Mouse (Mus musculus) large intestine, adult 2 months (tissue): ENCODE results near the gene Fgfr2. TPM values are rescaled to one million over a fixed set of nuclear protein-coding genes. Genes with fewer than 3 reads are reported as not detected.

Experiments
- DNase-seq: peaks from one replicate; pipeline ENCODE4 v3.0.0-alpha.2; 2012; ENCODE audit warnings: low read depth, low spot score
- WGBS: fragments of 180-500 bp; shearing (Covaris S2); methylation state at CpG from one replicate; pipeline ENCODE4 v1.1.7; 2018; 5-methylcytosine and 5-hydroxymethylcytosine counted together
- polyA plus RNA-seq: library from polyadenylated mRNA; depleted of rRNA; stranded (reverse); fragments of >200 nt; gene quantifications from 2 replicates; pipeline ENCODE4 v1.2.3, GENCODE M21; 2012

Fgfr2 gene
- polyA plus RNA-seq, 1 experiment: 35.0 TPM

DNA sequence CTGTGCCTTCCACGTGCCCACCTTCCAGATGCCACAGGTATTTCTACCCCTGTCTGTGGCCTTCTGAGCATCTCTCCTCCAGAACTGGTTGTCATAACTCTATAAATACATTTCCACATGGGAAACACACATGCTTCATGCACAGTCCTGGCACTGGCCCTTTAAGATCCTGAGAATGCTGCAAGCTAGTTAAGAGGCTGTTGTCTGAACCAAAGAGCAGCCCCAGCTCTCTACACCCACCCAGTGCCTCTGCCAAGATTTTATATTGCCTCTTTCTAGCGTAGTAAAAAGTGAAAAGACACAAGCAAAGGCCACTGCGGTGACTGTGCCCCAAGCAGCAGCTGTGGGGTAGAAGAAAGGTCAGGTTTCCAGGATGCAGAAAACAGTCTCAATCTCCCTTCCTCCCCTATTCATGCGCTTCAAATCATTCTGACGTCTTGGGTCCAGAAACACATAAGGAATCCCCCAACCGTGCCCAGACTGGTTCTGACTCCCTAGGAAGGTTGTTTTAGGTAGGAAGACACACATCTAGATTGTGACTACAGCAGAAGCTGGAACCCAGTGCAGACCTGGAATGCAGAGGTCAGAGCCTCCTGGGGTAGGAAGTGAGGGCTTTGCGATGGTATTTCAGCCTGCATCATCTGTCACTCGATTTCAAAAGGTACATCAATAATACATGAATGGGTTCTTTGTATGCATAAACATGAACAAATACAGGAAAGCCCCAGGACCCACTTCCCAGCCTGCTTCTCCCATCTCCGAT, 1195.7 kb downstream of the Fgfr2 start:
- DNase-seq: no peak
- 35% methylated on average over 9 of the region's 9 CpGs for WGBS

DNA sequence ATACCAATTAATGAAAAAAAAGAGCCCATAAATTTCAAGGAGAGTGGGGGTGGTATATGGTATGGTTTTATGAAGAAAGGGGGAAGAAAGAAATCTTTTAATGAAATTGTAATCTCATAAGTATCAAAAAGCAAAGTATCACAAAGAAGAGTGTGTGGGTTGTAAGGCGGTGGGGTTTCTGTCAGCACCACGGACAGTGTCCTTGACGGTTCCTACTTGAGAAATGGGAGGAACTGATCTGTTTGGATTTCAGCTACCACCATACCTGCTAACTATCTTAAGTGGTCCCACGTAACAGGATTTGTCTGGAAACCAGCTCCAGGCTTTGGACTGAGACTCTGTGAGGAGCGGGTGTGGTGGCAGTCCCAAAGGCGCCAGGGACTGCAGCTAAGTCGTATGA, 1205.8 kb downstream of the Fgfr2 start:
- WGBS: 40% methylated on average over 7 of the region's 7 CpGs
- DNase-seq: no peak

GRCm38 (mm10) chr7:131909611-131910010, 1213.5 kb downstream of the Fgfr2 start:
- WGBS: 33% methylated on average over 4 of the region's 4 CpGs
- no peak for DNase-seq

- DNase-seq: no peak
- 73% methylated on average over 10 of the region's 10 CpGs for WGBS
Observed at GRCm38 (mm10) chr7:131906499-131907190, 1216.5 kb downstream of the Fgfr2 start.

DNA sequence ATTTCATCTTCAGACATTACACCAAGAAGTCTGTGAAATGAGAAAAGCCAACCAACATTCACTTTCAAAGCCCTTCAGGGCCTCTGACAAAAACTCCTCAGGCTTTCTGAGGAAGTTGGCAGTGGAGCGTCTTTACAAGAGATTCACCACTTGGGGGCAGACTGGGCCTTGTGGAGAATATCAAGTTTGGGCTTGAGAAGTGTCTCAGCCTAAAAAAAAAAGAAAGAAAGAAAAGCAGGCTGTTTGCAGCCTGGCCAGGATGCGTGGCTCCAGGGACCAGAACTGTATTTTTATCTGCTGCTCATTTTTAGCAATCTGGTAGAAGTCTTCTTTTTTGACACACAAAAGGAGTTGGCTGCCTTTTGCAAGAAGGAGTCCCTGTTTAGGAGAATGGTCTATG, 1223.8 kb downstream of the Fgfr2 start:
- DNase-seq: no peak
- WGBS: 5% methylated on average over 2 of the region's 2 CpGs

DNA sequence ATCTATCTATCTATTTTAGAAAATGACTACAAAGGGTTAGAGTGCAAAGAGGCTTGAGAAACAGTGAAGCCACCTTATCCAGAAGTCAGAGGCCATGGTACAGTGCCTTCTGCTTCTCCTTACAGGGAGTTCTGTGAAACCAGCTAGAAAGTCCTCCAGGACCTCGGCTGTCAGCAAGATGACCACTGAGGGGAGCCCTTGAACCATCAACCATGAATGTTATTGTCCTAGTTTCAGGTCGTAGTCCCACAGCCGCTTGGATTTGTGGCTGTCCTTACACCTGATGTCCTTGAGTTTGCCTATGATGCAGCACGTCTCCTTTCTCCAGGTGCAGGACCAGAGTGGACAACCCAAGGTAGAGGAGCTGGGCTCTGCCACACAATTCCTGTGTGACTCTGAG, 1225.9 kb downstream of the Fgfr2 start:
- DNase-seq: no peak

GRCm38 (mm10) chr7:131882824-131883223, 1240.3 kb downstream of the Fgfr2 start:
- 52% methylated on average over 6 of the region's 6 CpGs for WGBS

More for the DNA sequence above, 1225.9 kb downstream of the Fgfr2 start:
- WGBS: 5% methylated on average over 4 of the region's 4 CpGs

DNA sequence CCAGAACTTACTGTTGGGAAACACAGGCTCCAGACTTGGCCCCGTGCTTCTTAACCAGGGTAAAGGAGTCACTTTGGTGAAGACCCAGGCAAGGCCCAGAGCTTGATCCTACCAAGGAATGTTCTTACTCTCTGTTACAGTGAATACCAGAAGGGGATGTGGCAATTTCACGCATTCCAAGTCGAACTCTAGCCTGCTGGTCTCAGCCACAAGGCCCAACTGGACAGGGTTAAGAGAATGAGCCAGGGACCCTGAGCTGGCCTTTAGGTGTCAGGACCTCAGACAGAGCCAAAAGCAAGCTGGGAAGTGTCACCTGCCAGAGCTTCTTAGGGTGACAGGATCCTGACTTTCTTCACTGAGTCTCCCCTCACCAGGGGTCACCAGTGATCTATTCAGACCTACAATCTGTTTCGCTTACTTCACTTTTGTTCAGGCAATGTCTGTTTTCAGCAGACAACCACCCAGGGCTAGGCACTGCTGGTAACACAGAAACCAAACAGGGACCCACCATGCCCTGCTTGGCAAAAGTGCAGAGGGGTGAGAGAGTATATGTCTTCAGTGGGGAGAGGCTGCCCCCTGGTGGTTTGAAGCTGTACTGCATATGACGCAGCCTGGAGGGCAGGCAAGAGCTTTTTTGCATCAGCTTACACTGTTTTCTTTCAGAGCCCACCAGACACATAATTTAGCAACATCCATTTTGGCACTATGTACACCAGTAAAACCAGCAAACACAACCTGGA, 1241.1 kb downstream of the Fgfr2 start:
- 61% methylated on average over 5 of the region's 5 CpGs for WGBS

More at GRCm38 (mm10) chr7:131882824-131883223, 1240.3 kb downstream of the Fgfr2 start:
- DNase-seq: no peak

DNA sequence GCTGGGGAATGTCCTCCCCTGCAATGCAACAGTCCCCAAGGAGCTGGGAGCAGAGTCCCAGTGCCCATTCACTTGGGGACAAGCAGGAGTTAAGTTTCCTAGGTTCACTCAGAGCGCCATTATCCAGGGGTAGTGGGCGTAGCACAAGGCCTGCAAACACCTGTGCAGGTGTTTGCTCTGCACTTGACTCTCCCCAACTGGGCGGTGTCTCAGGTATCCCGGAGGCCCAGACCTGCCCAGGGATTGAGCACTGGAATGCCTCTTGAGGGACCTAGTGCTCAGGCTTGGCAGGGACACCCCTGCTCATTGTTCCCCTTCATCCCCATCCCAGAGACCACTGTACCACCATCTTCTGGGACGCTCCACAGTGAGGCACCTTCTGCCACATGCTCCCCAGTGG, 1243.0 kb downstream of the Fgfr2 start:
- WGBS: 33% methylated on average over 5 of the region's 5 CpGs
- DNase-seq: no peak

More for the DNA sequence above, 1241.1 kb downstream of the Fgfr2 start:
- peak; percentile 3 for DNase-seq

DNA sequence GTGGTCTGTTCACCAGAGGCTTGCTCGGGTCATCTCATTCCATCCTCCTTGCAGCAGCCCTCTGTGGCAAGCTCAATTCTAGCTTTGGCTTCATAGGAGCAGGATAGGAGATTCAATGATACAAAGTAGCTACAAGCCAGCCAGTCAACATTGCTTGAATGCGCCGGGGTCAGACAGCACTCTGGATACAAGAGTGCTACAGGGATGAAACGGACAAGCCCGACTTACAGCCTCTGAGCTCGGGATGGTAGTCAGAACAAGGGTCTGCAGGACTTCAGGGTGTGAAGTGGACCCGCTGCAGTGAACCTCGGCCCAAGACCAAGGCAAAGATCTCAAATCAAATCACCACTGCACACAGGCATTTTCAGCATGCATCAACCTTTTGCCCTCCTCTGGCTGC, 1244.3 kb downstream of the Fgfr2 start:
- 60% methylated on average over 8 of the region's 8 CpGs for WGBS

DNA sequence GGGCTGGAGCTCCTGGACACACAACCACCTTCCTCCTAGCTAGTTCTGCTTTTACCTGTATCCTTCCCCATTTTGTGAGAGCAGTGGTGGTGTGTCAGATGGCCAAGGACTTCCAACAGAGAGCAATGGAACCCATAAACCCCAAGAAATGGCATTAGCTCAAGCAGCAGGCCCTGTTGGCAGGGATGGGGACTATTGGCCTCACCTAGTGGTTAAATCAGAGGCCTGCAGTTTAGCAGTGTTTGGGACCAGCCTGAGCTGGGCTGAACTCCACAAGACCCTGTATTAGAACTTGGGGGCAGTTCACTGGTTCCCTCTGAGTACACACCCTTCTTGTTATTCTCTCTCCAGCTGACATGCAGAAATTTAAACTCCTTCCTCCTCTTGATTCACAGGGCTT, 1262.0 kb downstream of the Fgfr2 start:
- DNase-seq: no peak

More for the DNA sequence above, 1244.3 kb downstream of the Fgfr2 start:
- no peak for DNase-seq

DNA sequence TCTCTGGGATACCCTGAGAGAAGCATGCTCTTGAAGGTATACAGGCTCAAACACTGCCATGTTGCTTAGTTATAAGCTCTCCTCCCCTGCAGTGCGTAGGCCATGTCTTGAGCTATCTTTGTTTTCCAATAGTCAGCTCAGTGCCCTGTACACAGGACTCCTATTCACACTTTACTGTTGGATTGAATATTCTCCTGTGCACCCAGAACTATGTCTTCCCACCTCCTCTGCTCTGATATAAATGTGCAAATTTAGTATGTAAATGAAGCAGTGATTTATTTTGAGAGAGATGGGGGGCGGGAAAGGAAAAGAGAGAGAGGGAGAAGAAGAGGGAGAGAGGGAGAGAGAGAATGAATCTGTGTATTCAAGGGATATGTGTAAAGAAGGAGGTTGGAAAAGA, 1267.5 kb downstream of the Fgfr2 start:
- DNase-seq: no peak
- 79% methylated on average over 2 of the region's 2 CpGs for WGBS

DNA sequence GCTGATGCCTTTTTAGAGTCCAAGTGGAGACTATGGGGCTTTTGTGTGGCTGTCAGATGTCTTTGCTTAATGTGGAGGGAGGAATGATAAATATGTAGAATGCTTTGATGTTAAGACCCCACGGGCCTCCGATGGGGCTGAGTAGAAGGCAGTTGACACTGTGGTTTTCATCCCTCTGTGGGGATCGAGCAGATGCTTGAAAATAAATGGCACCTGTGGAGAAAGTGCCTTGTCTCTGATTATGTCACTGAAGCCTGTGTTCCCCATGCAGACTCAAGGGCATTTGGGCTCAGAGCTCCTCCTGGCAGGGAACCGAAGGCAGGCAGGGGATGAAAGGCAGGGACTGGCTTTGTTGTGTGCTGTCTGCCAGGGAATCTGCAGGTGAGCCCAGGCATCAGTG, 1272.6 kb downstream of the Fgfr2 start:
- no peak for DNase-seq
- 40% methylated on average over 4 of the region's 4 CpGs for WGBS

DNA sequence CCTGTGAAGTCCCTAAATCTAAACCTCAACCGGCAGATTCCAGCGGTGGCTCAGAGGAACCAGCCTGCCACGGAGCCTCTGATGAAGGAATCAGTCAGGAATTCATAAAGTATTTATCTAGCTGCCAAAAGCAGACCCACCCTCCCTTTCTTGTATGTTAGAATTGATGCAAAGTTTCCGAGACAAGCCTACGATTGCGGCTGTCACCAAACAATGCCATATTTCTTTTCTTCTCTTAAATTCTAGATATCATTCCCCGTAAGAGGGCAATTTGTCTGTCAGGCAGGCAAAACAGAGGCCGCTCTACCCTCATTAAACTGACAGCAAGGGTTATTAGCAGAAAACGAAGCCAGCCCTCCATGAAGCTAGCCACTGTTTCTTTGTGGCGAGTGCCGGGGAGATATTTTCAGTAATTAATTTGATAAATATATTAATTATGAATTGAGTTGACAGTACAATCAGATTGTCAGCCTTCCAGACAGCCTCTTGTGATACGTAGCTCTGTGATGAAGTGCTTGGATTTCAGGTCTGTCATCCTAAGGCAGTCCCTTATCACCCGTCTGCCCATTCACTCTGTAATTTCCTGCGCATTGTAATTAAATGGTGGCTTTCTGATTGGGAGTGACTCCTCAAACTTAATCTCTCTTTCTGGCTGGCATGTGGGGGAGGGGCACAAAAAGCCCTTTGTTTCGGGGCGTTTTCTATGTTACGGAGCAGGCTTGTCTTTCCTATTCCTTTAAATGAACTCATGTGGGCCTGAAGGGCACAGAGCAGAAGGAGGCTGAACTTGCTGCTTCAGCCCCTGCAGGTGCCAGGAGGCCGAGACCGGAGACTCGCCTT, 1276.9 kb downstream of the Fgfr2 start:
- DNase-seq: no peak
- 53% methylated on average over 20 of the region's 20 CpGs for WGBS

DNA sequence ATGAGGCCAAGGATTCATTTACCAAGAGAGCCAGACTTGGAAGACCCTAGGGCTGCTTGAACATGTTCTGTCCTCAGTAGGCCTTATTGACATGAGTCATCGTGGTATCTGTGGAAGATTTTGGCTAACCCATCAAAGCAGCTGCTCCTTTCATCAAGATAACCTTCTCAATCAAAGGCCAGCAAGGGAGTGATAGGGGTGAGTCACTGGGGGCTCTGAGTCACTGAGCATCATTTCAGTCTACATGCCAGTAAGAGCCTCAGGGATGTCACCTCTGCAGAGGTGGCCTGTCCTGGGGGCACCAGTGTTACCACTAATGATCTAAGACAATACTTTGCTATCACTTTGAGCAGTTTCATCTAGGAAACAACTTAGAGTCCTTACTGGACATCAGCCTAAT, 1292.9 kb downstream of the Fgfr2 start:
- DNase-seq: no peak
- WGBS: 74% methylated on average over 1 of the region's 1 CpGs

- 84% methylated on average over 5 of the region's 5 CpGs for WGBS
- DNase-seq: no peak
Observed at GRCm38 (mm10) chr7:131826811-131827210, 1296.3 kb downstream of the Fgfr2 start.

- DNase-seq: no peak
- WGBS: 75% methylated on average over 6 of the region's 6 CpGs
Observed at GRCm38 (mm10) chr7:131817976-131818375, 1305.2 kb downstream of the Fgfr2 start.

- DNase-seq: no peak
- WGBS: 51% methylated on average over 2 of the region's 2 CpGs
Observed at GRCm38 (mm10) chr7:131816641-131817040, 1306.5 kb downstream of the Fgfr2 start.

GRCm38 (mm10) chr7:131812116-131812515, 1311.0 kb downstream of the Fgfr2 start:
- WGBS: 74% methylated on average over 6 of the region's 6 CpGs
- no peak for DNase-seq

DNA sequence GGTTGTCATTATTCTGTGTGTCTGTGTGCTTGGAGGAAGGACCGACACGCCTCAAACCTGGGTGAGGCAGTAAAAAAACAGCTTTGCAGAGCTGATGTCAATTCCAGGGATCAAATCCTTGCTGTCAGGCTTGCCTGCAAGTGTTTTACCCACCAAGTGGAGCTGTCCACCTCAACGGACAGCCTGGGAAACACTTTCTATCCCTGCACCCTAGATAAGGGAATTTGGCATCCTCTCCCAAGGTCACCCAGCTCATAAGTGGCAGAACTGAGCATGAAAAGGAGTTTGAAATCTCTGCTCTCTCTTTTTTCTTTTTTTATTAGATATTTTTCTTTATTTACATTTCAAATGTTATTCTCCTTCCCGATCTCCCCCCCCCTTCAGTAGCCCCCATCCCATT, 1312.2 kb downstream of the Fgfr2 start:
- WGBS: 35% methylated on average over 4 of the region's 4 CpGs
- DNase-seq: no peak
